Mouse (Mus musculus) embryonic facial prominence, embryonic 13.5 days (tissue): Measurements from ENCODE around the gene Mxd3. TPM values are rescaled to one million over a fixed set of nuclear protein-coding genes. Genes with fewer than 3 reads are reported as not detected.

Experiments used
- ATAC-seq: fragments of 200-750 bp; cut with Nextera tagmentation; 2 replicates; pipeline ENCODE4 v1.8.0; 2017; ENCODE audit warnings: low read depth; ENCODE audit not compliant: insufficient number of reproducible peaks, insufficient read depth, low FRiP score, low TSS enrichment
- H3K27ac ChIP-seq: fragments of 300-500 bp; sonication (generic); 2 replicates; pipeline ENCODE4 v1.5.1; 2015; ENCODE audit warnings: moderate library complexity, mild to moderate bottlenecking, inconsistent platforms
- H3K27me3 ChIP-seq: fragments of 300-500 bp; sonication (generic); 2 replicates; pipeline ENCODE4 v1.6.1; 2015; ENCODE audit warnings: mild to moderate bottlenecking, inconsistent platforms
- H3K36me3 ChIP-seq: fragments of 300-500 bp; sonication (generic); 2 replicates; pipeline ENCODE4 v1.6.1; 2015; ENCODE audit warnings: mild to moderate bottlenecking, inconsistent platforms
- H3K4me1 ChIP-seq: fragments of 300-500 bp; sonication (generic); 2 replicates; pipeline ENCODE4 v1.6.1; 2015; ENCODE audit warnings: inconsistent platforms
- H3K4me2 ChIP-seq: fragments of 300-500 bp; sonication (generic); 2 replicates; pipeline ENCODE4 v1.6.1; 2015; ENCODE audit warnings: moderate library complexity, mild to moderate bottlenecking, inconsistent platforms
- H3K4me3 ChIP-seq: fragments of 300-500 bp; sonication (generic); 2 replicates; pipeline ENCODE4 v1.5.1; 2015; ENCODE audit warnings: mild to moderate bottlenecking, inconsistent platforms
- H3K9ac ChIP-seq: fragments of 300-500 bp; sonication (generic); 2 replicates; pipeline ENCODE4 v1.6.1; 2015; ENCODE audit warnings: mild to moderate bottlenecking, inconsistent platforms
- H3K9me3 ChIP-seq: fragments of 300-500 bp; sonication (generic); 2 replicates; pipeline ENCODE4 v1.6.1; 2016; ENCODE audit warnings: inconsistent platforms
- WGBS: fragments of 180-500 bp; shearing (Covaris S2); methylation state at CpG from one replicate; pipeline ENCODE4 v1.1.7; 2015; ENCODE audit warnings: mixed read lengths; 5-methylcytosine and 5-hydroxymethylcytosine counted together
- polyA plus RNA-seq: library from polyadenylated mRNA; unstranded; fragments of >200 nt; fragmentation: Nextera tagmentation; extraction: Ambion mirVana; gene quantifications from 2 replicates; pipeline ENCODE4 v1.2.1, GENCODE M21; 2015

Gene Mxd3
- polyA plus RNA-seq, 1 experiment from 2014 or later, result 51.0 TPM

GRCm38 (mm10) chr13:55313051-55313450, 16.6 kb downstream of the Mxd3 start:
- no peaks in the 10 kb centered on the region for H3K27me3 ChIP-seq
- no peak overlapping the region for H3K27ac ChIP-seq
- H3K4me2 ChIP-seq, result no peak overlapping the region
- H3K4me3 ChIP-seq, result no peak overlapping the region
- H3K9me3 ChIP-seq, result no peaks in the 10 kb centered on the region
- WGBS, result 92% methylated on average over 9 of the region's 9 CpGs
- H3K4me1 ChIP-seq, result no peaks in the 10 kb centered on the region
- peaks cover 87% of the 10 kb centered on the region for H3K36me3 ChIP-seq
- H3K9ac ChIP-seq, result no peak overlapping the region
- ATAC-seq, result no peak

GRCm38 (mm10) chr13:55312028-55312630, 17.5 kb downstream of the Mxd3 start:
- WGBS, result 93% methylated on average over 8 of the region's 8 CpGs
- H3K27me3 ChIP-seq, result no peaks in the 10 kb centered on the region
- H3K9ac ChIP-seq, result no peak overlapping the region
- no peak overlapping the region for H3K4me2 ChIP-seq
- H3K4me1 ChIP-seq, result no peaks in the 10 kb centered on the region
- no peak overlapping the region for H3K4me3 ChIP-seq
- no peak overlapping the region for H3K27ac ChIP-seq
- no peaks in the 10 kb centered on the region for H3K9me3 ChIP-seq
- H3K36me3 ChIP-seq, result peaks cover 88% of the 10 kb centered on the region
- no peak for ATAC-seq

GRCm38 (mm10) chr13:55300913-55301312, 28.7 kb downstream of the Mxd3 start:
- WGBS, result 93% methylated on average over 5 of the region's 5 CpGs
- Histone ChIP-seq H3K9me3 (no peaks in the 10 kb centered on the region), H3K4me2 (no peak overlapping the region), H3K9ac (no peak overlapping the region), H3K27ac (no peak overlapping the region), H3K36me3 (peaks cover 87% of the 10 kb centered on the region), H3K27me3 (no peaks in the 10 kb centered on the region), H3K4me3 (no peak overlapping the region), H3K4me1 (no peaks in the 10 kb centered on the region)
- no peak for ATAC-seq

- Histone ChIP-seq H3K4me1 (no peaks in the 10 kb centered on the region), H3K9ac (no peak overlapping the region), H3K27me3 (no peaks in the 10 kb centered on the region), H3K27ac (no peak overlapping the region), H3K4me2 (no peak overlapping the region), H3K9me3 (no peaks in the 10 kb centered on the region), H3K36me3 (peaks cover 79% of the 10 kb centered on the region), H3K4me3 (no peak overlapping the region)
- ATAC-seq, result no peak
- 94% methylated on average over 1 of the region's 1 CpGs for WGBS
These were observed 32.9 kb downstream of the Mxd3 start for GRCm38 (mm10) chr13:55296760-55297159.

GRCm38 (mm10) chr13:55288854-55289253, 40.8 kb downstream of the Mxd3 start:
- H3K9ac ChIP-seq, result no peak overlapping the region
- H3K9me3 ChIP-seq, result no peaks in the 10 kb centered on the region
- peaks cover 76% of the 10 kb centered on the region for H3K36me3 ChIP-seq
- ATAC-seq, result no peak
- no peak overlapping the region for H3K4me3 ChIP-seq
- 71% methylated on average over 3 of the region's 3 CpGs for WGBS
- H3K4me2 ChIP-seq, result no peak overlapping the region
- H3K27ac ChIP-seq, result no peak overlapping the region
- H3K4me1 ChIP-seq, result no peaks in the 10 kb centered on the region
- H3K27me3 ChIP-seq, result no peaks in the 10 kb centered on the region

- WGBS, result 87% methylated on average over 5 of the region's 5 CpGs
- Histone ChIP-seq H3K4me1 (no peaks in the 10 kb centered on the region), H3K9me3 (no peaks in the 10 kb centered on the region), H3K36me3 (peaks cover 63% of the 10 kb centered on the region), H3K4me3 (no peak overlapping the region), H3K9ac (no peak overlapping the region), H3K4me2 (no peak overlapping the region), H3K27me3 (no peaks in the 10 kb centered on the region), H3K27ac (no peak overlapping the region)
- ATAC-seq, result no peak
These were observed 52.0 kb downstream of the Mxd3 start for GRCm38 (mm10) chr13:55277646-55278045.

- ATAC-seq, result no peak
- Histone ChIP-seq H3K27me3 (no peaks in the 10 kb centered on the region), H3K4me2 (no peak overlapping the region), H3K36me3 (peaks cover 62% of the 10 kb centered on the region), H3K9me3 (no peaks in the 10 kb centered on the region), H3K27ac (no peak overlapping the region), H3K4me3 (no peak overlapping the region), H3K4me1 (no peaks in the 10 kb centered on the region), H3K9ac (no peak overlapping the region)
- WGBS, result 56% methylated on average over 5 of the region's 5 CpGs
These were observed 52.4 kb downstream of the Mxd3 start for GRCm38 (mm10) chr13:55277203-55277602.

Other genes starting within 250 kb of the Mxd3 start
- gene Uimc1, start 229.5 kb downstream of the Mxd3 start, polyA plus RNA-seq, result 25.4 and 28.9 TPM in 2 replicates
- 28.1 and 29.8 TPM in 2 replicates for gene Zfp346, start 224.5 kb downstream of the Mxd3 start, polyA plus RNA-seq
- gene Gm17617, start 196.3 kb downstream of the Mxd3 start, polyA plus RNA-seq, result not detected in 2 replicates
- gene Fgfr4, start 177.2 kb downstream of the Mxd3 start, polyA plus RNA-seq, result 3.7 and 4.3 TPM in 2 replicates
- 77.2 and 83.0 TPM in 2 replicates for gene Nsd1, start 120.0 kb downstream of the Mxd3 start, polyA plus RNA-seq
- gene Prelid1, start 9.3 kb downstream of the Mxd3 start, polyA plus RNA-seq, result 369 and 402 TPM in 2 replicates
- 104 and 112 TPM in 2 replicates for gene Rab24, start 7.9 kb downstream of the Mxd3 start, polyA plus RNA-seq
- 89.3 and 93.1 TPM in 2 replicates for gene Lman2, start 33.0 kb upstream of the Mxd3 start, polyA plus RNA-seq
- 1.4 TPM in 2 replicates for gene Rgs14, start 39.9 kb upstream of the Mxd3 start, polyA plus RNA-seq
- gene Slc34a1, start 68.4 kb upstream of the Mxd3 start, polyA plus RNA-seq, result not detected in 2 replicates
- not detected in 2 replicates for gene Pfn3, start 85.4 kb upstream of the Mxd3 start, polyA plus RNA-seq
- gene F12, start 97.0 kb upstream of the Mxd3 start, polyA plus RNA-seq, result 0.24 and 1.6 TPM in 2 replicates
- gene Grk6, start 115.2 kb upstream of the Mxd3 start, polyA plus RNA-seq, result 36.4 and 45.3 TPM in 2 replicates
- 0.96 and 1.2 TPM in 2 replicates for gene Prr7, start 134.4 kb upstream of the Mxd3 start, polyA plus RNA-seq
- gene Dbn1, start 158.3 kb upstream of the Mxd3 start, polyA plus RNA-seq, result 275 and 276 TPM in 2 replicates
- 105 and 119 TPM in 2 replicates for gene Pdlim7, start 183.9 kb upstream of the Mxd3 start, polyA plus RNA-seq
- gene Dok3, start 199.5 kb upstream of the Mxd3 start, polyA plus RNA-seq, result 2.3 and 2.8 TPM in 2 replicates
- gene Ddx41, start 206.8 kb upstream of the Mxd3 start, polyA plus RNA-seq, result 73.0 and 80.0 TPM in 2 replicates
- 47.4 and 49.9 TPM in 2 replicates for gene Fam193b, start 241.3 kb upstream of the Mxd3 start, polyA plus RNA-seq
- 158 and 177 TPM in 2 replicates for gene Tmed9, start 243.9 kb upstream of the Mxd3 start, polyA plus RNA-seq